Mouse (Mus musculus) CD8-positive naive resting alpha-beta T cell, adult 57 days (primary cell): Measurements from ENCODE around the gene Vrk3. TPM values are rescaled to one million over a fixed set of nuclear protein-coding genes. Genes with fewer than 3 reads are reported as not detected.

Source experiments
- total RNA-seq: library from RNA; stranded (reverse); gene quantifications from one replicate; pipeline ENCODE4 v1.2.4, GENCODE M21; 2023

The Vrk3 gene
- total RNA-seq = 74.9 TPM

GRCm38 (mm10) chr7:44748101-44749044, at the start of gene Vrk3:
Gene Vrk3, plus strand, starts transcription at chr7:44748413.

GRCm38 (mm10) chr7:44708574-44708973, 39.6 kb upstream of the Vrk3 start, which contains the start of gene Izumo2:
Gene Izumo2, plus strand, starts transcription at chr7:44708742.

GRCm38 (mm10) chr7:44750950-44751349, 2.7 kb downstream of the Vrk3 start, which contains the start of gene Zfp473:
Gene Zfp473, minus strand, starts transcription at chr7:44751050.

GRCm38 (mm10) chr7:44815721-44816469, 67.7 kb downstream of the Vrk3 start, which contains the start of the genes Nup62 and Il4i1:
Gene Nup62, plus strand, starts transcription at chr7:44816088.
Gene Il4i1, plus strand, starts transcription at chr7:44816387.

GRCm38 (mm10) chr7:44816470-44817021, 68.3 kb downstream of the Vrk3 start, which contains the start of gene Atf5:
Gene Atf5, minus strand, starts transcription at chr7:44816658.

Other genes starting within 250 kb of the Vrk3 start
- 0.64 TPM for gene Mybpc2, start 223.8 kb upstream of the Vrk3 start, total RNA-seq
- 27.7 TPM for gene Spib, start 216.3 kb upstream of the Vrk3 start, total RNA-seq
- 57.8 TPM for gene Pold1, start 199.6 kb upstream of the Vrk3 start, total RNA-seq
- 263 TPM for gene Nr1h2, start 194.5 kb upstream of the Vrk3 start, total RNA-seq
- 37.0 TPM for gene Napsa, start 176.0 kb upstream of the Vrk3 start, total RNA-seq
- gene Kcnc3, start 157.7 kb upstream of the Vrk3 start, total RNA-seq = 3.1 TPM
- gene Myh14, start 77.6 kb upstream of the Vrk3 start, total RNA-seq = not detected
- not detected for gene Izumo2, start 39.7 kb upstream of the Vrk3 start, total RNA-seq
- 1.3 TPM for gene Zfp473, start 2.6 kb downstream of the Vrk3 start, total RNA-seq
- gene Nup62, start 67.7 kb downstream of the Vrk3 start, total RNA-seq = 45.1 TPM
- 14.0 TPM for gene Il4i1, start 68.0 kb downstream of the Vrk3 start, total RNA-seq
- gene Atf5, start 68.2 kb downstream of the Vrk3 start, total RNA-seq = 4.8 TPM
- gene Akt1s1, start 100.6 kb downstream of the Vrk3 start, total RNA-seq = 47.0 TPM
- 80.3 TPM for gene Tbc1d17, start 100.7 kb downstream of the Vrk3 start, total RNA-seq
- 46.8 TPM for gene Pnkp, start 108.7 kb downstream of the Vrk3 start, total RNA-seq
- gene Ptov1, start 121.4 kb downstream of the Vrk3 start, total RNA-seq = 26.6 TPM
- 62.0 TPM for gene Med25, start 144.3 kb downstream of the Vrk3 start, total RNA-seq
- 23.6 TPM for gene Fuz, start 147.7 kb downstream of the Vrk3 start, total RNA-seq
- gene Ap2a1, start 181.1 kb downstream of the Vrk3 start, total RNA-seq = 88.4 TPM
- not detected for gene Tsks, start 194.8 kb downstream of the Vrk3 start, total RNA-seq
- not detected for gene Cpt1c, start 226.4 kb downstream of the Vrk3 start, total RNA-seq
- 147 TPM for gene Prmt1, start 238.2 kb downstream of the Vrk3 start, total RNA-seq
- 127 TPM for gene Irf3, start 249.2 kb downstream of the Vrk3 start, total RNA-seq